ENCODE assay signal across 9 mouse cellular contexts in the genomic region with DNA sequence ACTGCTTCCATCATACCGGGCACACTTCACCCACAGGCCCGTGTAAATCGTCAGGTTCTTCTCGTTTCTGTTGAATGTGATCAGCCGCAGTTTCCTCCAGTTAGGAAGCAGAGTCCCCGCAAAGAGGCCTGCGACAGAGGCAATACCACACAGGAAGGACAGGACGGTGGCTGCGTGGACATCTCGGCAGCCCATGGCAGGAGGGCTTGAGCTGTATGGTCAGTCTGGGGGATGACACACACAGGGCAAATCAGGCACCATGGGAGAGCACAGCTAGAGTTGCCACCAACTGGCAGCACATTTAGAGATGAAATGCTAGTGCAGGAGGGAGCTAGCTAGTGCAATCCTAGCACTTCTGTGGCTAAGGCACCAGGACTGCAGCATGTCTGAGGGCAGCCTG. TPM values are rescaled to one million over a fixed set of nuclear protein-coding genes. Genes with fewer than 3 reads are reported as not detected.
DNase-seq lines count a peak whose midpoint lies in the region; ATAC-seq lines count a peak whose summit lies in the region.
"Had no signal": no experiment of that assay in that cellular context is flagged by ENCODE, and none has a peak within 500 bp of the region (broad histone marks: within the 10 kb centered on the region; RNA-seq: fewer than 3 reads in every experiment).

No protein-coding gene starts in this region.

- no peak overlapping the region for H3K4me3 ChIP-seq in lung, embryonic 15.5 days
- no peak overlapping the region for H3K4me3 ChIP-seq in hindbrain, embryonic 11.5 days (ENCODE audit: low read depth, low read length)
- no peak overlapping the region for H3K4me3 ChIP-seq in midbrain, embryonic 13.5 days (replicated peaks)
- H3K4me3 ChIP-seq: liver, embryonic 13.5 days had no signal

- H3K9ac ChIP-seq in lung, embryonic 15.5 days = 0 out of 2 replicates have a peak overlapping the region, but pooled peaks have one; percentile 16
- no peak overlapping the region for H3K9ac ChIP-seq in hindbrain, embryonic 11.5 days (ENCODE audit: low read depth, low read length)
- H3K9ac ChIP-seq in midbrain, embryonic 13.5 days (replicated peaks) = no peak overlapping the region
- H3K9ac ChIP-seq: liver, embryonic 13.5 days had no signal

- H3K9me3 ChIP-seq in lung, embryonic 15.5 days = no peaks in the 10 kb centered on the region
- H3K9me3 ChIP-seq in hindbrain, embryonic 11.5 days (ENCODE audit: control insufficient read depth, low read length) = no peaks in the 10 kb centered on the region
- H3K9me3 ChIP-seq in midbrain, embryonic 13.5 days = no peaks in the 10 kb centered on the region
- H3K9me3 ChIP-seq: liver, embryonic 13.5 days had no signal

- DNase-seq in lung, postnatal 36 days = no peak
- no peak for DNase-seq in hindbrain, embryonic 11.5 days (ENCODE audit: low spot score)
- DNase-seq in left cerebral cortex, adult 11 months (ENCODE audit: low spot score) = no peak
- no peak for DNase-seq in heart, adult 9 months (ENCODE audit: low spot score in 2 of 2)
- DNase-seq in spleen, adult 18-20 months = no peak
- DNase-seq: liver, embryonic 13.5 days had no signal

- no peaks in the 10 kb centered on the region for H3K4me1 ChIP-seq in lung, embryonic 15.5 days
- H3K4me1 ChIP-seq in hindbrain, embryonic 11.5 days (replicated peaks; ENCODE audit: control insufficient read depth, insufficient read depth, low read length) = peaks cover 4% of the 10 kb centered on the region; the same call in 1 of the 2 replicates
- peaks cover 15% of the 10 kb centered on the region for H3K4me1 ChIP-seq in midbrain, embryonic 13.5 days (replicated peaks)
- H3K4me1 ChIP-seq: liver, embryonic 13.5 days had no signal

- ATAC-seq in lung, embryonic 15.5 days (ENCODE audit: borderline replicate concordance, extremely low read depth, low FRiP score, low TSS enrichment) = no peak
- ATAC-seq in hindbrain, embryonic 11.5 days (ENCODE audit: low FRiP score) = peak; percentile 33
- peak; percentile 62 for ATAC-seq in midbrain, embryonic 13.5 days

- H3K4me2 ChIP-seq in lung, embryonic 15.5 days = no peak overlapping the region
- 0 out of 2 replicates have a peak overlapping the region, but pooled peaks have one; percentile 11 for H3K4me2 ChIP-seq in hindbrain, embryonic 11.5 days (replicated peaks; ENCODE audit: low read depth, low read length)
- H3K4me2 ChIP-seq in midbrain, embryonic 13.5 days (replicated peaks) = peak overlapping the region; percentile 38
- H3K4me2 ChIP-seq: liver, embryonic 13.5 days had no signal

- WGBS in lung, embryonic 15.5 days = 86% methylated on average over 10 of the region's 10 CpGs
- WGBS in hindbrain, embryonic 11.5 days = 77% methylated on average over 10 of the region's 10 CpGs
- 80% methylated on average over 10 of the region's 10 CpGs for WGBS in midbrain, embryonic 13.5 days

- H3K36me3 ChIP-seq in lung, embryonic 15.5 days = no peaks in the 10 kb centered on the region
- no peaks in the 10 kb centered on the region for H3K36me3 ChIP-seq in hindbrain, embryonic 11.5 days (ENCODE audit: control insufficient read depth, insufficient read depth, low read length)
- H3K36me3 ChIP-seq in midbrain, embryonic 13.5 days = peaks cover 13% of the 10 kb centered on the region; the same call in 1 of the 2 replicates
- H3K36me3 ChIP-seq: liver, embryonic 13.5 days had no signal

- H3K27ac ChIP-seq in lung, embryonic 15.5 days = no peak overlapping the region
- peak overlapping the region; percentile 42; the same call in 1 of the 2 replicates for H3K27ac ChIP-seq in hindbrain, embryonic 11.5 days (ENCODE audit: low read depth, low read length)
- H3K27ac ChIP-seq in midbrain, embryonic 13.5 days = peak overlapping the region; percentile 12; the same call in 1 of the 2 replicates
- H3K27ac ChIP-seq: liver, embryonic 13.5 days had no signal

- H3K27me3 ChIP-seq in lung, embryonic 15.5 days = no peaks in the 10 kb centered on the region
- no peaks in the 10 kb centered on the region for H3K27me3 ChIP-seq in hindbrain, embryonic 11.5 days (ENCODE audit: control insufficient read depth, insufficient read depth, low read length)
- H3K27me3 ChIP-seq in midbrain, embryonic 13.5 days = no peaks in the 10 kb centered on the region
- H3K27me3 ChIP-seq: liver, embryonic 13.5 days had no signal

RNA-seq across cellular contexts. Expression of gene Cldn12, which starts 6.5 kb away (rescaled TPM):
- 14.4 and 15.4 TPM in 2 replicates for polyA plus RNA-seq in lung, embryonic 15.5 days (2015; fragmentation: Nextera tagmentation; extraction: Ambion mirVana)
- polyA plus RNA-seq in hindbrain, embryonic 11.5 days (2014; fragmentation: Nextera tagmentation; extraction: Ambion mirVana) = 25.7 and 30.9 TPM in 2 replicates
- 21.3 and 23.0 TPM in 2 replicates for polyA plus RNA-seq in midbrain, embryonic 13.5 days (2015; fragmentation: Nextera tagmentation; extraction: Ambion mirVana)

RNA-seq across cellular contexts. Expression of gene 1700015F17Rik, which starts 29.3 kb away (rescaled TPM):
- polyA plus RNA-seq in lung, embryonic 15.5 days (2015; fragmentation: Nextera tagmentation; extraction: Ambion mirVana) = not detected in 2 replicates
- not detected in 2 replicates for polyA plus RNA-seq in hindbrain, embryonic 11.5 days (2014; fragmentation: Nextera tagmentation; extraction: Ambion mirVana)
- polyA plus RNA-seq in midbrain, embryonic 13.5 days (2015; fragmentation: Nextera tagmentation; extraction: Ambion mirVana) = not detected in 2 replicates
- polyA plus RNA-seq: liver, embryonic 13.5 days; thymus, adult 2 months had no signal

RNA-seq across cellular contexts. Expression of gene Gtpbp10, which starts 51.1 kb away (rescaled TPM):
- 23.2 and 24.7 TPM in 2 replicates for polyA plus RNA-seq in lung, embryonic 15.5 days (2015; fragmentation: Nextera tagmentation; extraction: Ambion mirVana)
- polyA plus RNA-seq in hindbrain, embryonic 11.5 days (2014; fragmentation: Nextera tagmentation; extraction: Ambion mirVana) = 34.5 and 37.2 TPM in 2 replicates
- 26.3 and 29.1 TPM in 2 replicates for polyA plus RNA-seq in midbrain, embryonic 13.5 days (2015; fragmentation: Nextera tagmentation; extraction: Ambion mirVana)
